Mouse (Mus musculus): ENCODE results near the gene Tcl1b2. TPM values are rescaled to one million over a fixed set of nuclear protein-coding genes. Genes with fewer than 3 reads are reported as not detected.
"Not testable (repeated sequence)": the region's sequence is repeated elsewhere in the genome, so short reads cannot be mapped to it uniquely, and the experiment has no call there.

Tcl1b2 gene
- polyA plus RNA-seq, 1 experiment from 2014 or later, result not detected

DNA sequence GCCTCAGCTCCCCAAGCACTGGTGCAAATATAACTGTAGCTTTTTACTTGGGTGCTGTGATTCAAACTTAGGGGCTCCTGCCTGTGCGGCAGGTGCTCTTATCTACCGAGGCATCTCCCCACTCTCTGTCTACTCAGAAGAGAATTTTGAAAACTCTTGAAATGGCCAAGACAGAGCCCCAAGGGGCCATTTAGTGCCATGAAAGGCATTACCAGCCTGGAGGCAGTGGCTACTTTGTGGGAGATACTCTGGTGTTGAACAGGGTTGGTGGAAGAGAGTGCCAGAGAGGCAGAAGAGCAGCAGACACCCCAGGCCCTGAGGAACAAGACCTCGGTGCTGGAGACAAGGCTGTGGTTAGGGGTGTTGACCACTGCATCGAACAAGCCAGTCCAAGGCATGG is 11.0 kb upstream of the Tcl1b2 start:
- not testable (repeated sequence) for H3K4me2 ChIP-seq (ENCODE audit: low read length); H3K36me3 ChIP-seq (ENCODE audit: control insufficient read depth, insufficient read depth, low read length); H3K4me1 ChIP-seq (ENCODE audit: control insufficient read depth in 2 of 2, insufficient read depth in 2 of 2, low read length in 2 of 2); H3K27ac ChIP-seq (replicated peaks in 1 of 2; ENCODE audit: control insufficient read depth in 1 of 2, insufficient read depth in 1 of 2, low read depth in 2 of 2, low read length in 2 of 2); H3K9me3 ChIP-seq (ENCODE audit: control insufficient read depth, low read length); ATAC-seq (ENCODE audit: insufficient number of reproducible peaks, insufficient read depth, low FRiP score, low read depth); H3K4me3 ChIP-seq (ENCODE audit: control insufficient read depth in 1 of 2, insufficient read depth in 1 of 2, low read depth in 1 of 2, low read length in 2 of 2); H3K27me3 ChIP-seq (ENCODE audit: control insufficient read depth, insufficient read depth, low read length); H3K9ac ChIP-seq (ENCODE audit: low read length)
- 63% methylated on average over 4 of the region's 4 CpGs for WGBS

DNA sequence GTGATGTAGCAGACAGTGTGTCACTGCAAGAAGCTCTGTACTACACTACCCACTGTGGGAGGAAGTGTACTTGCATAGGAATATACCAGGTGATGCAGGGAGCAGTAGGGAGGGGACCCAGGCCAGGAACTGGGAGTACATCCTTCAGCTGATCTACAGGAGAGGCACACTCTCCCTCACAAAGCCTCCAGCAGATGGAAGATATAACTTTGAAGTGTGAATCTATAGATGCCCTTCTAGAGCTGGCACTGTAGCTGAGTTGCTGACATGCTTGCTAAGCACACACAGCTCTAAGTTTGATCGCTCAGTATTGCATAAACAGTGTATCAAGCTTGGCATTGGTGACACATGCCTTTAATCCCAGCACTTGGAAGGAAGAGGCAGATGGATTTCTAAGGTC is 8.1 kb upstream of the Tcl1b2 start:
- H3K27ac ChIP-seq (replicated peaks in 1 of 2; ENCODE audit: control insufficient read depth in 1 of 2, insufficient read depth in 1 of 2, low read depth in 2 of 2, low read length in 2 of 2); H3K36me3 ChIP-seq (ENCODE audit: control insufficient read depth, insufficient read depth, low read length); H3K4me2 ChIP-seq (ENCODE audit: low read length); H3K4me3 ChIP-seq (ENCODE audit: control insufficient read depth in 1 of 2, insufficient read depth in 1 of 2, low read depth in 1 of 2, low read length in 2 of 2); H3K27me3 ChIP-seq (ENCODE audit: control insufficient read depth, insufficient read depth, low read length); H3K9me3 ChIP-seq (ENCODE audit: control insufficient read depth, low read length); ATAC-seq (ENCODE audit: insufficient number of reproducible peaks, insufficient read depth, low FRiP score, low read depth); H3K4me1 ChIP-seq (ENCODE audit: control insufficient read depth in 2 of 2, insufficient read depth in 2 of 2, low read length in 2 of 2); H3K9ac ChIP-seq (ENCODE audit: low read length): not testable (repeated sequence)
- 70% methylated on average over 1 of the region's 1 CpGs for WGBS

- Histone ChIP-seq H3K27me3 (ENCODE audit: control insufficient read depth, insufficient read depth, low read length) (no peaks in the 10 kb centered on the region), H3K4me2 (ENCODE audit: low read length) (no peak overlapping the region), H3K4me1 (ENCODE audit: control insufficient read depth in 2 of 2, insufficient read depth in 2 of 2, low read length in 2 of 2) (no peaks in the 10 kb centered on the region), H3K9me3 (ENCODE audit: control insufficient read depth, low read length) (no peaks in the 10 kb centered on the region), H3K4me3 (ENCODE audit: control insufficient read depth in 1 of 2, insufficient read depth in 1 of 2, low read depth in 1 of 2, low read length in 2 of 2) (no peak overlapping the region), H3K36me3 (ENCODE audit: control insufficient read depth, insufficient read depth, low read length) (no peaks in the 10 kb centered on the region), H3K27ac (replicated peaks in 1 of 2; ENCODE audit: control insufficient read depth in 1 of 2, insufficient read depth in 1 of 2, low read depth in 2 of 2, low read length in 2 of 2) (no peak overlapping the region), H3K9ac (ENCODE audit: low read length) (no peak overlapping the region)
- no peak for ATAC-seq (ENCODE audit: insufficient number of reproducible peaks, insufficient read depth, low FRiP score, low read depth)
- WGBS, result 79% methylated on average over 3 of the region's 3 CpGs
Measured at GRCm38 (mm10) chr12:105143096-105143495, 2.7 kb upstream of the Tcl1b2 start.

GRCm38 (mm10) chr12:105144928-105145327 is 886 bp upstream of the Tcl1b2 start:
- H3K4me2 ChIP-seq (ENCODE audit: low read length); ATAC-seq (ENCODE audit: insufficient number of reproducible peaks, insufficient read depth, low FRiP score, low read depth); H3K27ac ChIP-seq (replicated peaks in 1 of 2; ENCODE audit: control insufficient read depth in 1 of 2, insufficient read depth in 1 of 2, low read depth in 2 of 2, low read length in 2 of 2); H3K4me3 ChIP-seq (ENCODE audit: control insufficient read depth in 1 of 2, insufficient read depth in 1 of 2, low read depth in 1 of 2, low read length in 2 of 2); H3K27me3 ChIP-seq (ENCODE audit: control insufficient read depth, insufficient read depth, low read length); H3K4me1 ChIP-seq (ENCODE audit: control insufficient read depth in 2 of 2, insufficient read depth in 2 of 2, low read length in 2 of 2); H3K9ac ChIP-seq (ENCODE audit: low read length); H3K9me3 ChIP-seq (ENCODE audit: control insufficient read depth, low read length); H3K36me3 ChIP-seq (ENCODE audit: control insufficient read depth, insufficient read depth, low read length): not testable (repeated sequence)
- WGBS, result 0% methylated on average over 1 of the region's 1 CpGs

DNA sequence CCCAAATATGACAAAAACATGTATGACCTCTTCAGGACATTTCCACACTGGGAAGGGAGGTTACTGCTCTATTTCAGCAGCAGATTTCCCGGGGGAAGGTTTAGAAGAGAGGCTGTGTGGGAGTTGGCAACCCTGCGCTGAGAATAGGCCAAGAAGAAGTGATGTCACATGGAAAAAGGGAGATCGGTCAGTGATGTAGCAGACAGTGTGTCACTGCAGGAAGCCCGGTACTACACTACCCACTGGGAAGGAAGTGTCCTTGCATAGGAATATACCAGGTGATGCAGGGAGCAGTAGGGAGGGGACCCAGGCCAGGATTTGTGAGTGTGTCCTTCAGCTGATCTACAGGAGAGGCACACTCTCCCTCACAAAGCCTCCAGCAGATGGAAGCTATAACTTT is 9.5 kb downstream of the Tcl1b2 start:
- ATAC-seq (ENCODE audit: insufficient number of reproducible peaks, insufficient read depth, low FRiP score, low read depth); H3K4me2 ChIP-seq (ENCODE audit: low read length); H3K4me3 ChIP-seq (ENCODE audit: control insufficient read depth in 1 of 2, insufficient read depth in 1 of 2, low read depth in 1 of 2, low read length in 2 of 2); H3K27me3 ChIP-seq (ENCODE audit: control insufficient read depth, insufficient read depth, low read length); H3K4me1 ChIP-seq (ENCODE audit: control insufficient read depth in 2 of 2, insufficient read depth in 2 of 2, low read length in 2 of 2); H3K9me3 ChIP-seq (ENCODE audit: control insufficient read depth, low read length); H3K27ac ChIP-seq (replicated peaks in 1 of 2; ENCODE audit: control insufficient read depth in 1 of 2, insufficient read depth in 1 of 2, low read depth in 2 of 2, low read length in 2 of 2); H3K36me3 ChIP-seq (ENCODE audit: control insufficient read depth, insufficient read depth, low read length); H3K9ac ChIP-seq (ENCODE audit: low read length): not testable (repeated sequence)
- 46% methylated on average over 4 of the region's 4 CpGs for WGBS

DNA sequence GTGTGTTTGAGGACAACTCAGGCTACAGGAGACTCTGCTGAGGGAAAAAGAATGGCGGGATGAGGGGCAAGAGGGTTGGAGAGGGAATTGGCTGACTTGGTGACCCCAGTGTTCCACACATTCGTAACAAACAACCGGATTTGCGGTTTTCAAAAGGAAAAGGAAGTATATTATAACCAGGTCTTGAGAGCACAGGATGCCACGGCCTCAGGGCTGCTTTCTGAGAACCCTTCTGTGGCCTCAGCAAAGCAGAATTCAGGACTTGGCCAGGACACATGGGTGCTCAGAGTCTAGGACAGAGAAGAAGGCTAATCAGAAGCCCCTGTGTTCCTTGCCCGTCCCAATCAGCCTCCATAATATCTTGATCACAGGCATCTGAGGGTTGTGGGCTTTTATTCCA is 13.0 kb downstream of the Tcl1b2 start:
- no peaks in the 10 kb centered on the region for H3K36me3 ChIP-seq (ENCODE audit: control insufficient read depth, insufficient read depth, low read length)
- H3K9ac ChIP-seq (ENCODE audit: low read length), result no peak overlapping the region
- no peak overlapping the region for H3K4me2 ChIP-seq (ENCODE audit: low read length)
- no peak overlapping the region for H3K27ac ChIP-seq (replicated peaks in 1 of 2; ENCODE audit: control insufficient read depth in 1 of 2, insufficient read depth in 1 of 2, low read depth in 2 of 2, low read length in 2 of 2)
- ATAC-seq (ENCODE audit: insufficient number of reproducible peaks, insufficient read depth, low FRiP score, low read depth), result no peak
- H3K27me3 ChIP-seq (ENCODE audit: control insufficient read depth, insufficient read depth, low read length), result no peaks in the 10 kb centered on the region
- no peaks in the 10 kb centered on the region for H3K4me1 ChIP-seq (ENCODE audit: control insufficient read depth in 2 of 2, insufficient read depth in 2 of 2, low read length in 2 of 2)
- H3K9me3 ChIP-seq (ENCODE audit: control insufficient read depth, low read length), result no peaks in the 10 kb centered on the region
- H3K4me3 ChIP-seq (ENCODE audit: control insufficient read depth in 1 of 2, insufficient read depth in 1 of 2, low read depth in 1 of 2, low read length in 2 of 2), result no peak overlapping the region
- 77% methylated on average over 6 of the region's 6 CpGs for WGBS

DNA sequence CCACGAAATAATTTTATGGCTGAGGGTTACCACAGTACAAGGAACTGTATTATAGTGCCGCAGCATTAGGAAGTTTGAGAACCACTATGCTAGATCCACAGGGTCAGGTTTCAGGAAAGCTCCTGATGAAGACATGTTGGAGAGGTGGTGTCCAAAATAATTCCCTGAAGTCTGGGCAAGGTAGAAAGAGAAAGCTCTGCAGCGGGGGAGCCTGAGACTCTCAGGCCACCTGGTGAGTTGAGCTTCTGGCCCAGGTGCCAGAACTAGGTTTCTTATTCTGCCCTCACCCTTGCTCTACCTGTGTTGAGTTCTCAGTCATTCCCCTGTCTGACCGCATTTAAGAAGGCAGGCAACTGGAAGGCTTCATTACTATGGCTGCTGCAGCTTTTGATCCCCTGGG is 13.6 kb downstream of the Tcl1b2 start, which contains the start of gene Tcl1b1:
Tcl1b1 (plus strand) TSS at position 301 of the 400 bp plus-strand sequence.
- no peaks in the 10 kb centered on the region for H3K4me1 ChIP-seq (ENCODE audit: control insufficient read depth in 2 of 2, insufficient read depth in 2 of 2, low read length in 2 of 2)
- no peaks in the 10 kb centered on the region for H3K9me3 ChIP-seq (ENCODE audit: control insufficient read depth, low read length)
- H3K36me3 ChIP-seq (ENCODE audit: control insufficient read depth, insufficient read depth, low read length), result no peaks in the 10 kb centered on the region
- H3K27me3 ChIP-seq (ENCODE audit: control insufficient read depth, insufficient read depth, low read length), result no peaks in the 10 kb centered on the region
- no peak for ATAC-seq (ENCODE audit: insufficient number of reproducible peaks, insufficient read depth, low FRiP score, low read depth)
- 73% methylated on average over 4 of the region's 4 CpGs for WGBS
- no peak within 1 kb of the TSS for H3K4me2 ChIP-seq (ENCODE audit: low read length)
- H3K9ac ChIP-seq (ENCODE audit: low read length), result no peak within 1 kb of the TSS
- no peak within 1 kb of the TSS for H3K4me3 ChIP-seq (ENCODE audit: control insufficient read depth in 1 of 2, insufficient read depth in 1 of 2, low read depth in 1 of 2, low read length in 2 of 2)
- H3K27ac ChIP-seq (replicated peaks in 1 of 2; ENCODE audit: control insufficient read depth in 1 of 2, insufficient read depth in 1 of 2, low read depth in 2 of 2, low read length in 2 of 2), result no peak within 1 kb of the TSS

DNA sequence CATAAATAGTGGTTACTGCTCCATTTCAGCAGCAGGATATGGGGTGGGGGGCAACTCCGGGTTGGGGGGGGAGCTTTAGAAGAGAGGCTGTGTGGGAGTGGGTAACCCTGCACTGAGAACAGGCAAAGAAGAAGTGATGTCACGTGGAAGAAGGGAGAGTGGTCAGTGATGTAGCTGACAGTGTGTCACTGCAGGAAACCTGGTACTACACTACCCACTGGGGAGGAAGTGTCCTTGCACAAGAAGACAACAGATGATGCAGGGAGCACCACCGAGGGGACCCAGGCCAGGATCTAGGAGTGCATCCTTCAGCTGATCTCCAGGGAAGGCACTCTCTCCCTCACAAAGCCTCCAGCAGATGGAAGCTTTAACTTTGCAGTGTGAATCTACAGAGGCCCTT is 20.9 kb downstream of the Tcl1b2 start:
- Histone ChIP-seq H3K36me3 (ENCODE audit: control insufficient read depth, insufficient read depth, low read length) (no peaks in the 10 kb centered on the region), H3K4me3 (ENCODE audit: control insufficient read depth in 1 of 2, insufficient read depth in 1 of 2, low read depth in 1 of 2, low read length in 2 of 2) (no peak overlapping the region), H3K4me2 (ENCODE audit: low read length) (no peak overlapping the region), H3K27me3 (ENCODE audit: control insufficient read depth, insufficient read depth, low read length) (no peaks in the 10 kb centered on the region), H3K4me1 (ENCODE audit: control insufficient read depth in 2 of 2, insufficient read depth in 2 of 2, low read length in 2 of 2) (no peaks in the 10 kb centered on the region), H3K9ac (ENCODE audit: low read length) (no peak overlapping the region), H3K27ac (replicated peaks in 1 of 2; ENCODE audit: control insufficient read depth in 1 of 2, insufficient read depth in 1 of 2, low read depth in 2 of 2, low read length in 2 of 2) (no peak overlapping the region), H3K9me3 (ENCODE audit: control insufficient read depth, low read length) (no peaks in the 10 kb centered on the region)
- ATAC-seq (ENCODE audit: insufficient number of reproducible peaks, insufficient read depth, low FRiP score, low read depth), result no peak
- WGBS, result 51% methylated on average over 3 of the region's 3 CpGs
